Mouse (Mus musculus) spleen, adult 2 months (tissue): ENCODE data around the gene Ufm1.

Experiments used
- CTCF ChIP-seq: fragments of 200-500 bp; IDR thresholded peaks from 2 replicates; pipeline ENCODE4 v1.5.1; 2011; ENCODE audit warnings: mild to moderate bottlenecking, inconsistent platforms; ENCODE audit not compliant: insufficient read depth, insufficient read length, insufficient replicate concordance; ENCODE audit errors: extremely low read depth
- POLR2A ChIP-seq: fragments of 200-500 bp; IDR thresholded peaks from 2 replicates; pipeline ENCODE4 v1.6.1; 2011; ENCODE audit warnings: low read depth, low read length, inconsistent platforms

DNA sequence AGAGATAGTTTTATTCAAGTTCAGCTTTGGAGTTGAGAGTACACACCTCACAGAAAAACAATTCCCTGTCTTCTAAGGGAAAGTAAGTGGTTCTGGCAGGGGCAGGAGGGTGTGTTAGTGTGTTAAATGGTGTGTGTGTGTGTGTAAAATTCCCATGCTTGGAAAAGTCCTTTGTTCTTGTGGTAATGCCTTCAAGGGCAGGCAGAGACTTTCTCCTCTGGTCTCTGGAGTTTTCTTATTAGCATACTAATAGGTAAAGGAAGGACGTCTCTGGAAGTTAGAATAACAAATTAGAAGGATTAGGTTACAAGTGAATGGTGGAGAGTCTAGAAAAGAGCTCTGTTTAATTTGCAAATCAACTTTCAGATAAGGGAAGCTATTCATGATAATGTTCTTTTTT, 5.6 kb upstream of the Ufm1 start:
- TF ChIP-seq CTCF (no peak), POLR2A (no peak)
